Mouse (Mus musculus) heart, postnatal 0 days (tissue): ENCODE measurements at regions not wholly inside any gene's neighbourhood (a gene's known extent, or its start where the extent isn't known, plus 50 kb on each side); places are given as distances from the start of the nearest gene placed in this dataset.
"Not testable (repeated sequence)": the region's sequence is repeated elsewhere in the genome, so short reads cannot be mapped to it uniquely, and the experiment has no call there.

Source experiments
- CTCF ChIP-seq: IDR thresholded peaks from 2 replicates; pipeline ENCODE4 v1.5.1; 2016; ENCODE audit warnings: antibody characterized with exemption, control low read depth, low read depth
- EP300 ChIP-seq: IDR thresholded peaks from 2 replicates; pipeline ENCODE4 v1.6.1; 2016; ENCODE audit warnings: antibody characterized with exemption, low read depth

DNA sequence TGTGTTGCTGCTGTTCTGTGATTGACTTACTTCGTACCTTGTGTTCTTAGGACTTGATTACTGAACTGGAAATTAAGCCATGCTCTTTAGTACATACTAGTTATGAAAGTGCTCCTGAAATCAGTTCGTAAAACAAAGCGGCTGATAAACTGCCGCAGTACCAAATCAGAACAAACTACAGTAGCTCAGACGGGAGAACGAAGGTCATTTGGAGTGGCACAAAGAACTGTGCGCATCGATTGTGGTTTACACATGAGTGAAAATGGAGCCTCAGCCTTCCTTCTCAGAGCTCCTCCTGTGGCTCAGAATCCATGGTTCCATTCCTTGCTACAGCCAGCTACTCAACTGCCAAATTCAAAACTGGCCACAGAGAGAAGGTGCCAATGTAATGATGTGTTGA lies 225.4 kb downstream of the Ankrd50 start:
- TF ChIP-seq CTCF, EP300: not testable (repeated sequence)
